Mouse (Mus musculus): ENCODE measurements around the gene Hpn.
A peak's percentile ranks its signal among the peaks of the same experiment; 100 is the strongest.

The Hpn gene

GRCm38 (mm10) chr7:31082106-31082505 is 33.0 kb downstream of the Hpn start:
- no peak for DNase-seq (ENCODE audit: low read depth, low spot score)

GRCm38 (mm10) chr7:31081106-31081505 is 34.0 kb downstream of the Hpn start:
- DNase-seq (ENCODE audit: low read depth, low spot score) = no peak

GRCm38 (mm10) chr7:31080611-31081010 is 34.5 kb downstream of the Hpn start:
- no peak for DNase-seq (ENCODE audit: low read depth, low spot score)

GRCm38 (mm10) chr7:31079670-31080069 is 35.4 kb downstream of the Hpn start:
- DNase-seq (ENCODE audit: low read depth, low spot score) = no peak

DNA sequence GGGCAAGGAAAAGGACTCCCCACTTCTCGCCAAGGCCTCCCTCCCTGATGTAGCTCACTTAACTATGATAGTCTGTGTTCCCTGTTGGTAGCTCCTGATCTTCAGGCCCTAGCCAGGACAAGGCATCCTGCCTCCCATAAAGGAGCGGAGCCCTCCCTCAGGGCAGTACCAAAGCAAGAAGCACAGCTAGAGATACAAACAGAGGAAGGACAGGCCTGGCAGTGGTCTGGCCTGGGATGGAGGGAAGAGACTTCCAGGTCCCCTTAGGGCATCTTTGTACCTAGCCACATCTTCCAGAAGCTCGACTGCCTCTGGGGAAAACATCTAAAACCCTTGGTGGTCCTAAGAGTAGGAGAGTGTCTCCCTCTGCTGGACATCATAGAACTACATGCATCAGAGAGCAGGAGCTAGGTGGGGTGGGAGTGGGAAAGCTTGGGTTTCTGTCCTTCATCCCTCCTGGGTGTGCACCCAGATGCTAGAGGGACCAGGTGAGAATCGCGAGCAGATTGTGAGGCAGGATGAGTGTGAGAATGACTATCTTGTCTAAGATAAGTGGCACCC is 37.1 kb downstream of the Hpn start:
- peak; percentile 54 for DNase-seq (ENCODE audit: low read depth, low spot score)

- no peak for DNase-seq (ENCODE audit: low read depth, low spot score)
Observed at GRCm38 (mm10) chr7:31077470-31077869, 37.6 kb downstream of the Hpn start.

GRCm38 (mm10) chr7:31076492-31076891 is 38.6 kb downstream of the Hpn start, which contains the start of gene Fxyd3:
Gene Fxyd3 (minus strand): TSS chr7:31076704.
- no peak for DNase-seq (ENCODE audit: low read depth, low spot score)

DNA sequence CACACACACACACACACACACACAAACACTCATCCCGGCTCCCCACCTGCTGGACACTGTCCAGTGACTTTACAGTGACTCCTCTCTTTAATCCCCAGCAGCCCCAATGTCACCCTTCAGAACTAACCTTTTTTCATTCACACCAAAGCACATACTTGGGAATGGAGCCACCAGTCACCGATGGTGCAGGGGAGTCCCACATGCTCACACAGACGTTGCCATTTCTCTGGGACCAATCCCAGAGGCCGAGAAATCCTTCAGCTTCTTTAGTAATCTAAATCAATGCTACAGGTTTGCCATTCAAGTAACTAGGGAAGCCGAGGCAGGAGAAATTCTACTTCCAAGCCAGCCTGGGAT is 40.4 kb downstream of the Hpn start:
- no peak for DNase-seq (ENCODE audit: low read depth, low spot score)

DNA sequence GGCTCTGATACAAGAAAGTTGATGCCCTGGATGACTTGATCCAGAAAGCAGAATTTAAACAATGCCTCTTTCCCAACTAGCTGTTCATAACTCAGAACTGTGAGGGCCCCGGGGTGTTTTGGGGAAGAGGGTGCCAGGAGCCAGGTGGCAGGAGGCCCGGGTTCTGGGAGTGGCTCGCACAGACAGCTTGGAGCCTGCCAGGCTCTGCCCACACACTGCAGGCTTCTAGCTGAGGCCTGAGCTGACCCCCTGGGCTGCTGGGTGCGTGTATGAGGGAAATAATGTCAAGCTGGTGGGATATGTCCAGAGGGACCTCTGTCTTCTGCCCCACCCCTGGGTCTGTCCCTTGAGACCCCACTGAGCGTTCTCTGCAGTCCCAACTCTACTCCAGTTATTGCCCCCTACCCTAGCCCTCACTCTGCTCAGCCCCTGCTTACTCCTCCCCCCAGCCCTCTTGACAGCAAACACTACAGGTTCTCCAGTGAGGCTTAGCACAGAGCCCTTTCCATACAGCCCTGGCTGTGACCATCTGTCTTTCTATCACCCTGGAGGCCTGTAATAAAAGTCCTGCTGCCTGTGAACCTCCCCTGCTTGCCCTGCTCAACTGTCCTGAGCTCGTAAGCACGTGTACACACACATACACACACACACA is 40.9 kb downstream of the Hpn start:
- DNase-seq (ENCODE audit: low read depth, low spot score) = no peak

DNA sequence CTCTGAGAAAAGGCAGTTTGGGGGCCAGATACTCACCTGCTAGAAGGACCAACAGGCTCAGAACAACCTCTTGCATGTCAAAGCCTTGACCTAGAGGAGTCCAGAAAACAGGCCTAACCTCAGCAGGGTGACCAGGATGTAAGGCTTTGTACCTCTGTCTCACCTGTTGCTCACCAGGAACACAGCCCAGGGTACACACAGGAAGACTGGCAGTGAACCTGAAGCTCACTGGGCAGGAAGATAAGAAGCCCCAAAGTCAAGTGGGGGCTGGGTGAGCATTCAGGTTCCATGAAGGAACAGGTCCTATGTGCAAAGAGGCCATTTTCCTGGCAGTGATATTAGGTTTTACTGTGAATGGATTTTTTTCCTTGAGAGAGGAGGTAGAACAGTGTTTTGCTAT is 41.5 kb downstream of the Hpn start:
- no peak for DNase-seq (ENCODE audit: low read depth, low spot score)

- DNase-seq (ENCODE audit: low read depth, low spot score) = no peak
Observed at GRCm38 (mm10) chr7:31072326-31072725, 42.8 kb downstream of the Hpn start.

GRCm38 (mm10) chr7:31070324-31070723 is 44.8 kb downstream of the Hpn start:
- no peak for DNase-seq (ENCODE audit: low read depth, low spot score)

DNA sequence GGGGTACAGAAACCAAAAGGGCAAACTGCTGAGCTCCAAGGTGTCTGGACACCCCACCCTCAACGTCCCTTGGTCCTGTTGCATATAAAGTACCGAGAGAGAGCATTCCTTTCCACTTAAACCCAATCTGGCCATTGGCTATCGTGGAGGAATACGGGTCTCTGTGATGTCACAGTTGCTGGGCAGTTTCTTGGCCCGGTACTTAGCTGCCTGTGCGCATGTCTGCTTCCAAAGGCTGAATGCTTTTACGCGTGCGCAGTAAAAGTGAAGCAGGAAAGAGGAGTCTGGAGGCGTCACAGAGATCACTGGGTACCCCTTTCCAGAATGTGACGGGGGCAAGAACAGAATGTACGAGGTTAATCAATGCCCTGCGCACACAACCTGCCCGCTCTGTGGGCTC is 45.6 kb downstream of the Hpn start:
- DNase-seq (ENCODE audit: low read depth, low spot score) = no peak

DNA sequence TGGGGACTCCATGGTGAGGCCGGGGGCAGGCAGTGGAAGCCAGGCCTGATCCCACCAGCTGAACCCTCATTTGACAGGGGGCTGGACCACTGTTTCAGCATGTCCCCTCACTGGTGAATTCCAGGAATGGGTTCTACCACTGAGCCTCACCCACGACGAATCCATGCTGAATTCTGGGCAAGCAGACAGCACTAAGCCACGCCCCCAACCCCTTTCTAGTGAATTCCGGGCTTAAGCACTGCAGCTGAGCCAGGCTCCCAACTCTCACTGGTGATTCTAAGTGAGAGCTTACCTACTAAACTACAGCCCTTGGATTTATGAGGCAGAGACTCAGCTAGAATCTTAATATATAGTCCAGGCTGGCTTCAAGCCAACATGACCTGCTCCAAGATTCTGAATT is 47.3 kb downstream of the Hpn start:
- no peak for DNase-seq (ENCODE audit: low read depth, low spot score)

GRCm38 (mm10) chr7:31063074-31063560 is 52.0 kb downstream of the Hpn start:
- no peak for DNase-seq (ENCODE audit: low read depth, low spot score)

DNA sequence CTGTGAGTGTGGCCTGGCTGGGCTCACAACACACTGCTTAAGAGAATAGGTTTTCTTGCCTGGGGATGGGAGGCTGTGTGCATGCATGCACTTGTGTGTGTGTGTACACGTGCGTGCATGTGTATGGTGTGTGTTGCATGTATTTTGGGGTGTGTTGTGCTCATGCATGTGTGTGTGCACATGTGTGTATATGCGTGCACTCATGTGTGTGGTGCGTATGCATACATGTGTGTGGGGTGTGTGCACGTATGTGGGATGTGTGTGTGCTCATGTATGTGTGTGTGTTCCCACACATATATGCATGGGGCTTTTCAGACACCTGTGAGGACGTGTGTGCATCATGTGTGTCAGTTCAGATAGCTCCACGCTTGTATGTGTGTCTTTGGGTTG is 54.5 kb downstream of the Hpn start:
- no peak for DNase-seq (ENCODE audit: low read depth, low spot score)

DNA sequence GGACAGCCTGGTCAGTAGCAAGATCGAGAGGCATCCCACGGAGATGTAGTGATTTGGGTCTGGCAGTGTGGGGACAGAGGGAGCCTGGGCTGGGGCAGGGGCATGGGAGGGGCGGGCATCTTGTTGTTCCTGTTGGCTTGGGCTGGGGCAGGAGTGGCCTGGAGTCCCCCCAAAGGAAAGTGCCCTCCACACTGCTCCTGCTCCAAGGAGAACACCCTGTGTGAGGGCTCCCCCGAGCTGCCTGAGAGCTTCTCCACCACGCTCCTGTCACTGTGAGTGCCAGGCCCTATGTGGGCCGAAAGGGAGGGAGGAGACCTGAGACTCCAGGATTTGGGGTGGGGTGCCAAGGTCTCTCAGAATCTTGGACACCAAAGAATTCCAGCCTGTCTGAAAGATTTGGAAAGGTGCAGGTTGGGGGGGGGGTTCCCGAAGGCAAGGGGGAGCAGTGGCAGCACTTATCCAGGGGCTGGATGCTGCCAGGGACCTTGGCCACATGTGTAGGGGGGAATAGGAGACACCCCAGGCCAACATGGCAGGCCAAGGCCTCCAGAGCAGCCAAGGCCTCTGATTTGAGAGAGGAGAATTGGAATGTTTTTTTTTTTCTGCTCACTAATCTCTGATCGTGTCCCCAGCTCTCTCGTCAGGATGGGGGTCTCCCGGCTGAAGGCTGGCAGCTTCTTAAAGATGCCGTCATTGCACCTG is 55.0 kb downstream of the Hpn start:
- no peak for DNase-seq (ENCODE audit: low read depth, low spot score)

GRCm38 (mm10) chr7:31059108-31059507 is 56.0 kb downstream of the Hpn start, which contains the start of gene Lgi4:
Gene Lgi4 (plus strand): TSS chr7:31059342.
- DNase-seq (ENCODE audit: low read depth, low spot score) = peak; percentile 66

GRCm38 (mm10) chr7:31058211-31058610 is 56.9 kb downstream of the Hpn start:
- DNase-seq (ENCODE audit: low read depth, low spot score) = no peak

- no peak for DNase-seq (ENCODE audit: low read depth, low spot score)
Observed at GRCm38 (mm10) chr7:31057730-31058129, 57.4 kb downstream of the Hpn start.

DNA sequence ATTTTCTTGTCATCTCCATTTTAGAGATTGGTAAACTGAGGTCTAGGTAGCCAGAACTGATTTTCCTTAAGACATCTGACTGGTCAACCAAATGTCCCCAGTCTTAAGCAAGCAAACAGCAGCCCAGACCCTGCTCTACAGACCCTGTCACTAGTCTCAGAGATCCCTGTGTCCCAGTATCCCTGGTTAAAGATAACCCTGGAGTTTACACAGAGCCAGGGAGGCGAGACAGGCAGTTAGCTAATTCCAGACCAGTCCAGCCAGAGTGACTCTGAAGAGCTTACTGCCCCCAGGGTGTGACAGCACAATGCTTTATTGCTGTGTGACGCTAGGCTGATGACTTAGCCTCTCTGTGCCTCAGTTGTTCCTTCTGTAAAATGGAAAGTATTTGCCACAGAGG is 58.0 kb downstream of the Hpn start, which contains the start of gene Fxyd1:
TSS of gene Fxyd1 (minus strand) at position 129 of the 400 bp plus-strand sequence.
- DNase-seq (ENCODE audit: low read depth, low spot score) = no peak

DNA sequence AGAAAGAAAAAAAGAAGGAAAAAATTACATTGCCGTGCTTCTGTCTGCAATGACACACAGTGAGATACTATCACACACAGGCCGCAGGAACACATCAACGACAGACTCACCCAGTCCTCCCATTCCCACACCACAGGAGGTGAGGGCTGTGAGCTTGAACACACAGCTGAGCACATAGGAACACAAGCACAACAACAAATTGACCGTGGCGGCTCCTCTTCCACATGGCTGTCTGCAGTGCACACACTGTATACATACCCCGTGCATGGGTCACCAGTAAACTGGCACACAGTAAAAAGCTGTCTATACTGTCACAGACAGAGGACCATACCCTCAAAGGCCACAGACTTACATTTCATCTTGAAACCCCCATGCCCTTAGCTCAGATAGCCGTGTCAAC is 58.6 kb downstream of the Hpn start:
- no peak for DNase-seq (ENCODE audit: low read depth, low spot score)

GRCm38 (mm10) chr7:31055883-31056282 is 59.2 kb downstream of the Hpn start:
- DNase-seq (ENCODE audit: low read depth, low spot score) = no peak

All from A20 (cell line).